Mouse (Mus musculus) stomach, embryonic 14.5 days (tissue): Measurements from ENCODE around the gene Csrp1. TPM values are rescaled to one million over a fixed set of nuclear protein-coding genes. Genes with fewer than 3 reads are reported as not detected.

ENCODE experiments used
- ATAC-seq: fragments of 200-750 bp; cut with Nextera tagmentation; 2 replicates; pipeline ENCODE4 v1.8.0; 2017; ENCODE audit warnings: low read depth, moderate TSS enrichment; ENCODE audit not compliant: insufficient number of reproducible peaks, insufficient read depth, low FRiP score
- H3K27ac ChIP-seq: fragments of 300-500 bp; sonication (generic); 2 replicates; pipeline ENCODE4 v1.5.1; 2014; ENCODE audit warnings: mild to moderate bottlenecking, low read length, moderate library complexity, mixed read lengths
- H3K27me3 ChIP-seq: fragments of 300-500 bp; sonication (generic); 2 replicates; pipeline ENCODE4 v1.6.1; 2014; ENCODE audit warnings: low read length, control low read depth, mixed read lengths; ENCODE audit not compliant: control insufficient read depth, insufficient read depth
- H3K36me3 ChIP-seq: fragments of 300-500 bp; sonication (generic); 2 replicates; pipeline ENCODE4 v1.6.1; 2014; ENCODE audit warnings: mild to moderate bottlenecking, control low read depth, low read length, moderate library complexity, mixed read lengths; ENCODE audit not compliant: control insufficient read depth, insufficient read depth
- H3K4me1 ChIP-seq: fragments of 300-500 bp; sonication (generic); 2 replicates; pipeline ENCODE4 v1.6.1; 2014; ENCODE audit warnings: low read length, control low read depth, mixed read lengths; ENCODE audit not compliant: control insufficient read depth, insufficient read depth
- H3K4me2 ChIP-seq: fragments of 300-500 bp; sonication (generic); replicated peaks from 2 replicates; pipeline ENCODE4 v1.6.1; 2014; ENCODE audit warnings: low read depth, low read length, control low read depth
- H3K4me3 ChIP-seq: fragments of 300-500 bp; sonication (generic); 2 replicates; pipeline ENCODE4 v1.5.1; 2014; ENCODE audit warnings: low read depth, low read length, control low read depth
- H3K9ac ChIP-seq: fragments of 300-500 bp; sonication (generic); replicated peaks from 2 replicates; pipeline ENCODE4 v1.6.1; 2014; ENCODE audit warnings: low read depth, mild to moderate bottlenecking, control low read depth, low read length, moderate library complexity, mixed read lengths
- H3K9me3 ChIP-seq: fragments of 300-500 bp; sonication (generic); 2 replicates; pipeline ENCODE4 v1.6.1; 2016; ENCODE audit warnings: low read depth, low read length, control low read depth; ENCODE audit not compliant: control insufficient read depth
- WGBS: fragments of 180-500 bp; shearing (Covaris S2); extraction: QIAGEN DNeasy Blood & Tissue Kit; methylation state at CpG from one replicate; pipeline ENCODE4 v1.1.7; 2014; 5-methylcytosine and 5-hydroxymethylcytosine counted together
- polyA plus RNA-seq: library from polyadenylated mRNA; unstranded; fragments of >200 nt; fragmentation: Nextera tagmentation; extraction: Ambion mirVana; gene quantifications from 2 replicates; pipeline ENCODE4 v1.2.1, GENCODE M21; 2014

Csrp1 gene
- polyA plus RNA-seq, 1 experiment from 2014 or later, result 232 TPM

DNA sequence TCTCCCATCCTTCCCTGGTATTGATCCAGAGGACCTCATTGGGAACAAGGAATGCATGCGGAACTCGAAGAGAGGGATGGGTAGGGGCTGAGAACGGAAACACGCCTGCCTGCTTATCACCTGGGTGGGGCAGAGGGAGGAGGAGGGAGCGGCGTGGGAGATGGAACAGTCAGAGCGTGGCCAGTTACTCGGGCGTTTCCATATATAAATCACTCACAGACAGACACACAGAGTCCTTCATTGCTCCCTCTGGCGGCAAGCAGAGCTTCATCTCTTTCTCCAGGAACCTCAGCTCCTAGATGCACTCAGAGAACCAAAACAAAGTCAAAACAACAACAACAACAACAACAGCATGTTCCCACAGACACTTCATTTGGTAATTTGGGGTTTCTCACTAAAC lies 68.8 kb downstream of the Csrp1 start:
- no peaks in the 10 kb centered on the region for H3K27me3 ChIP-seq
- ATAC-seq, result no peak
- H3K4me1 ChIP-seq, result peaks cover 9% of the 10 kb centered on the region; the same call in 1 of the 2 replicates
- WGBS, result 20% methylated on average over 10 of the region's 10 CpGs
- H3K9me3 ChIP-seq, result no peaks in the 10 kb centered on the region
- no peaks in the 10 kb centered on the region for H3K36me3 ChIP-seq
- H3K27ac ChIP-seq, result no peak overlapping the region
- H3K4me3 ChIP-seq, result no peak overlapping the region
- no peak overlapping the region for H3K9ac ChIP-seq
- H3K4me2 ChIP-seq, result no peak overlapping the region

DNA sequence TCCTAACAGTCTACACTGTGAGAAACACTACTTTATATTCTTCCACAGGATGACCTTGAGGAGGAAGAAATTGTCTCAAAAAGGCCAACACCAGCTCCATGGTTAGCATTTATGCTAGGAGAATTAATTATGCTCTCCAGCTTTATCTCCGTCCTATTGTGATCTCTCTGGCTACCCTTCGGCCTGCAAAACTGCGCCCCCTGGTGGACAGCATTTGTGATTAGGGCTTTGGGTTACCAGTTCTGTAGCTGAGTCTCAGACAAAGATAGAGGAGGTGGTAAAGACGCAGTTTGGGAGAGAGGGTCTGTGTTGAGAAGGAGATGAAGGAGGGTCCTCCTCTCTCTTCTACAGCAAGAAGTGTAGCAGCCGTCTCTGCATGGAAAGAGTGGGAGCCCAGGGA lies 70.0 kb downstream of the Csrp1 start:
- no peak overlapping the region for H3K9ac ChIP-seq
- no peak overlapping the region for H3K27ac ChIP-seq
- WGBS, result 10% methylated on average over 5 of the region's 5 CpGs
- no peak overlapping the region for H3K4me2 ChIP-seq
- ATAC-seq, result no peak
- no peaks in the 10 kb centered on the region for H3K27me3 ChIP-seq
- H3K9me3 ChIP-seq, result no peaks in the 10 kb centered on the region
- H3K36me3 ChIP-seq, result no peaks in the 10 kb centered on the region
- H3K4me1 ChIP-seq, result peaks cover 19% of the 10 kb centered on the region
- H3K4me3 ChIP-seq, result no peak overlapping the region

DNA sequence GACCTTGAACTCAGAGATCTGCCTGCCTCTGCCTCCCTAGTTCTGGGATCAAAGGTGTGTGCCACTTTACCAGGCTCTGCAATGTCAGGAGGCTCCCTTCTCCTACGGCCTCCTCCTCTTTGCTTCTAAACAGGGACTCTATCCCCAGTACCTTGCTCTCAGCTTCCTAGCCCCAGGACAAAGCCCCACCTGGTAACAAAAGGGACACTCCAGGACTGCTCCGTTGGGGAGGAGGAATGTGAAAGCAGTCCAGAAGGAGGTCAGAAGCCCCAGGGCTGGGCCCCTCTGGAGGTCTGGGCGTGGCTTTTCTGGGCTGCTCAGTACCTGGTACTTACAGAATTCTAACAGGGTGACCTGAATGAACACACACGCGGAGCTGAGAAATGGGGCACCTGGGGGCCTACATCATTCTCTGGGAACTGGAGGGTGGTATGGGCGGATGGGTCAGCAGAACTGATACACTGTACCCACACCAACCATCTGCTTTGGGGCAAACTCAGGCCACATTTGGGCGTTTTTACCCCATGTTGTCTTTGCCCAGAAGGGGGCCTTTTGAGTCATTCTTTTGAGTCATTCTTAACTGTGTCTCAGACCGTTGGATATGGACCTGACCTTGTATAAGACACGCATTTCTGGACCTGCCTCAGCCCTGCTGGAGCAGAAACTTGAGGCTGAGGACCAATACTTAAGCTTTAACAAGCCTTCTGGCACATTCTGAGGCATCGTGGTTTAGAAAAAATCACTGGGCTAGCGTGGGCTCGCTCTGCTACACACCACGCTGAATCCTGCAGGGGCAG lies 72.5 kb downstream of the Csrp1 start:
- H3K4me3 ChIP-seq, result no peak overlapping the region
- peaks cover 23% of the 10 kb centered on the region for H3K4me1 ChIP-seq
- no peaks in the 10 kb centered on the region for H3K27me3 ChIP-seq
- no peak for ATAC-seq
- H3K36me3 ChIP-seq, result no peaks in the 10 kb centered on the region
- no peak overlapping the region for H3K4me2 ChIP-seq
- no peaks in the 10 kb centered on the region for H3K9me3 ChIP-seq
- no peak overlapping the region for H3K27ac ChIP-seq
- no peak overlapping the region for H3K9ac ChIP-seq
- WGBS, result 75% methylated on average over 13 of the region's 13 CpGs

DNA sequence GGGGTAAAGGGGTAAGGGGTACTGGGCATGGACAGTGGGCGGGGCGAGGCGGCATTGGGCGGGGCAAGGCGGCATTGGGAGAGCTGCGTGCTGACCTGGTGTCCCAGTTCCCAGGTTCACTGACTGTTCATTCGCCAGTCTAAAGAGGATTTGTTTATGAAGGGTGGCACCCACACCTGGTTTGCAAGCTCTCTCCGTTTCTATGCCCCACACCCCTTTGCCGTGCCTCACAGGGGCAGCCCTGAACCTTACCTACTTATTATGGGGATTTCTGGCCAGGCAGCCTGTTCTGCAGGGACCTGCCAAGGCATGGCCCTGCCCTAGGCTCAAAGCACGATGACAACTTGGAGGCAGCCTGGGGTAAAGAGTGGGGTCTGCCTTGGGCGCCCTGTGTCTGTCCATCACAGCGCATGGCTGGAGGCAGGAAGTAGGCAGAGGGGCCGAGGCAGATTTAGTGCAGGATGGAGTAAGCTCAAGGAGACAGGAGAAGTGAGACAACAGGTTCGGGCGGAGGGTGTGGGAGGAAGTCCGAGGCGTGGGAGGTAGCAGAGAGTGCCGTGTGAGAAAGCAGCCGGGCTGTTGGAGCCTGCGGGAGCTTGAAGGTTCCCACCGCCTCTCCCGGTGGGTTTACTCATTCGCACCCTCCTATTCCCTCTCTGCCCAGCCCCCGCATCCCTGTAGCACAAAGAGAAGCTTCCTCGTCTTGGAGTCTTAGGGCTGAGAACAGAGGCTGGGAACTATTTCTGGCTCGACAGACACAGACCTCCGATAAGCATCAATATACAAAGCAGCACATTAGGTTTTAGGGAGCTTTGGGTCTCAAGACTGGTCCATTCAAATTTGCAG lies 73.7 kb downstream of the Csrp1 start:
- no peaks in the 10 kb centered on the region for H3K9me3 ChIP-seq
- ATAC-seq, result peak; percentile 63; the same call in 1 of the 2 replicates
- no peak overlapping the region; the same call in 1 of the 2 replicates for H3K9ac ChIP-seq
- no peaks in the 10 kb centered on the region for H3K36me3 ChIP-seq
- H3K4me1 ChIP-seq, result peaks cover 20% of the 10 kb centered on the region
- H3K4me2 ChIP-seq, result peak overlapping the region; percentile 39
- H3K4me3 ChIP-seq, result peak overlapping the region; percentile 15; the same call in 1 of the 2 replicates
- H3K27ac ChIP-seq, result peak overlapping the region; percentile 87
- WGBS, result 10% methylated on average over 24 of the region's 27 CpGs
- no peaks in the 10 kb centered on the region for H3K27me3 ChIP-seq

DNA sequence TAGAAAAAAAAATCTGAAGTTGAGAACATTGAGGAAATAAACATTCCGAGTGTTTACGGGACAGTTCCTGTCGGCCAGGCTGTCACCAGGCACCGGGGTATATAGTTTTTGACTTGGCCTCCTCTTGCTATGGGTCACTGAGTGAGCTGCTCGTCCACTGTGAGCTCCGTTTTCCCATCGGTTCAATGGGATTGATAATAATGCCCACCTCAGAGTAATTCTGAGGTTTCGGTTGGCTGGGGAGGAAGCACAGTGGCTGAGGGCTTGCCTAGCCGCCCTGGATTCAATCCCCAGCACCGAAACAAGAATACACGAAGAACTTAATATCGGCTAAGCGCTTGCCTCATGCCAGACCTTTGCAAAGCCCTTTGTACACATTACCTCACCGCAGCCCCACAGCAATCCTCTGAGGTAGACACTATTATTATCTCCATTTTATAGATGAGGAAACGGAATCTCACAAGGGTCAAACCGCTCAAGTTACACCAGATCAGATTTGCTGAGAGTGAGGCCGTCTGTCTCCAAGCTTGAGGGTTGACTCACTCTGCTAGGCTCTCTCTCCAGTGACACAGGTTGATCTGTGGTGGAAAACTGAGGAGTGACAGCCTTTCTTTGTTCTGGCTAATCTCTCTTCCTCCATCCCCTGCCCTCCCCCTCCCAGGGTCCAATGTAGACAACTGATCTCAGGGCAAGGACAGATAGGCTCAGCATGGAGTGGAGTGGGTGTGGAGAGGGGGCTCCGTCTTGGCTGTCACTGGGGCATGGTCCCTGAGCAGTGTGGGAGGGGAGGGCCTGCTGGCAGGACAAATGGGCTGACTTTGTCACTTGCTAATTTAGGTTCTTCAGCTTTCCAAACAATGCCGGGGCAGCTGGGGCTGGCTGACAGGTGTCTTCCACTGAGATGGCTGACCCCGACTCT lies 74.6 kb downstream of the Csrp1 start:
- no peaks in the 10 kb centered on the region for H3K9me3 ChIP-seq
- no peak overlapping the region; the same call in 1 of the 2 replicates for H3K9ac ChIP-seq

DNA sequence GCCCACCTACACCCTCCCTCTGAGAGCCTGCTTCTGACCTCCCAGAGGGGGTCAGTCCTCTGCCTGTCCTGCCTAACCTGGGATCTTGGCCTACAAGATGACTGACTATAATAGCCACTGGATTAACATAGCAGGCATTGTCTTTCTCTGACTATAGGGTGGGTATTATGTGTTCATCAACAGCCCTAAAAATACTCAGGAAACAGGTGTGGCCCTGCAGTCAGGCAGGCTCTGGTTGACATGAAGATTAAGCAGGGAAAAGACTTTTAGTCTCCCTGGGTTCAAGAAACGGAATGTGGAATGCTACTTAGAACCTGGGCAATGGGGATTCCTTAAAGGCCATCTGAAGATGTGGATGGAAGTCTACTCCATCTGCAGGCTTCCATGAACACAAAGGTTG lies 78.6 kb downstream of the Csrp1 start:
- Histone ChIP-seq H3K9me3 (no peaks in the 10 kb centered on the region), H3K27ac (no peak overlapping the region), H3K27me3 (no peaks in the 10 kb centered on the region), H3K4me2 (no peak overlapping the region), H3K4me3 (no peak overlapping the region), H3K4me1 (peaks cover 40% of the 10 kb centered on the region), H3K36me3 (no peaks in the 10 kb centered on the region), H3K9ac (no peak overlapping the region)
- ATAC-seq, result no peak
- WGBS, result 71% methylated on average over 1 of the region's 1 CpGs

More for the DNA sequence above, 74.6 kb downstream of the Csrp1 start:
- Histone ChIP-seq H3K36me3 (no peaks in the 10 kb centered on the region), H3K27me3 (no peaks in the 10 kb centered on the region), H3K4me3 (peak overlapping the region; percentile 15; the same call in 1 of the 2 replicates), H3K27ac (peak overlapping the region; percentile 87), H3K4me1 (peaks cover 24% of the 10 kb centered on the region), H3K4me2 (peak overlapping the region; percentile 39)
- peak; percentile 47 for ATAC-seq
- WGBS, result 17% methylated on average over 20 of the region's 20 CpGs

DNA sequence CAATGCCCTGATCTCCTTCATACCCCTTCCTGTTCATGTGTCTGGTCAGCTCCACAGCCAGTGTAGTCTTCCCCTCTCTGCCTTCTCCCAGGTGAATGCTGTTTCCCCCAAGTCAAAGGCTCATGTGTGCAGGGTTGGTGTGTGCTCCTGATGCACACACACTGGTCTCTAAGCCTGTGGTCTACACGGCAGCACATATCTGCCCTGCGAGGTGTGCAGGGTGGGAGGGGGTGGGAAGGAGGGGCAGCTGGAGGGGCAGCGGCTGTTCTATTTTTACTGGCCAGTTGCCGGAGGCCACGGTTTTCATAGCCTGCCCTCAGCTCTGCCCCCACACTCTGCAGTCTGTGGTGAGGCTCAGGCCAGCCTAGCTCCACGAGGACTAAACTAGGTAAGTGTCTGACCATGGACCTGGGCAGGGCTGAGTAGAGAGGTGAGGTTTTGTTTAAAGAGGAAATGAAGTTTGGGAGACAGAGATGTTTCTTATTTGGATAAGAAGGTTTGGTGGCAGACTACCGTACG lies 79.3 kb downstream of the Csrp1 start:
- Histone ChIP-seq H3K4me2 (no peak overlapping the region), H3K27ac (no peak overlapping the region), H3K4me3 (no peak overlapping the region), H3K27me3 (no peaks in the 10 kb centered on the region), H3K4me1 (peaks cover 33% of the 10 kb centered on the region), H3K9ac (no peak overlapping the region), H3K9me3 (no peaks in the 10 kb centered on the region), H3K36me3 (no peaks in the 10 kb centered on the region)
- WGBS, result 44% methylated on average over 8 of the region's 8 CpGs
- ATAC-seq, result no peak
